Mouse (Mus musculus) WW6 (cell line): Measurements from ENCODE around the gene Tmem186.

Experiments
- DNase-seq: peaks from one replicate; pipeline ENCODE4 v3.0.0-alpha.2; 2013; ENCODE audit warnings: low read depth, low spot score

Tmem186 gene

GRCm38 (mm10) chr16:8667261-8667660 lies 29.7 kb upstream of the Tmem186 start:
- no peak for DNase-seq

GRCm38 (mm10) chr16:8666452-8666851 lies 28.9 kb upstream of the Tmem186 start:
- no peak for DNase-seq

GRCm38 (mm10) chr16:8665367-8665766 lies 27.9 kb upstream of the Tmem186 start:
- no peak for DNase-seq

GRCm38 (mm10) chr16:8663606-8664539 lies 26.4 kb upstream of the Tmem186 start:
- no peak for DNase-seq

- DNase-seq, result no peak
These were observed 25.5 kb upstream of the Tmem186 start for GRCm38 (mm10) chr16:8663022-8663421.

- no peak for DNase-seq
These were observed 21.3 kb upstream of the Tmem186 start for GRCm38 (mm10) chr16:8658764-8659163.

GRCm38 (mm10) chr16:8658349-8658748 lies 20.8 kb upstream of the Tmem186 start:
- DNase-seq, result no peak

- DNase-seq, result no peak
These were observed 18.7 kb upstream of the Tmem186 start for GRCm38 (mm10) chr16:8656256-8656655.

GRCm38 (mm10) chr16:8655599-8655998 lies 18.1 kb upstream of the Tmem186 start:
- DNase-seq, result no peak

GRCm38 (mm10) chr16:8655108-8655507 lies 17.6 kb upstream of the Tmem186 start:
- DNase-seq, result no peak

GRCm38 (mm10) chr16:8650007-8650406 lies 12.5 kb upstream of the Tmem186 start:
- no peak for DNase-seq

GRCm38 (mm10) chr16:8645546-8645945 lies 8.0 kb upstream of the Tmem186 start:
- no peak for DNase-seq

GRCm38 (mm10) chr16:8643855-8644254 lies 6.3 kb upstream of the Tmem186 start:
- no peak for DNase-seq

GRCm38 (mm10) chr16:8639466-8640191 lies 2.1 kb upstream of the Tmem186 start:
- DNase-seq, result no peak

- no peak for DNase-seq
These were observed 619 bp upstream of the Tmem186 start for GRCm38 (mm10) chr16:8638131-8638530.

- DNase-seq, result no peak
These were observed 670 bp downstream of the Tmem186 start for GRCm38 (mm10) chr16:8636867-8637216.

- DNase-seq, result no peak
These were observed 6.1 kb downstream of the Tmem186 start for GRCm38 (mm10) chr16:8631428-8631827.

GRCm38 (mm10) chr16:8630419-8630818 lies 7.1 kb downstream of the Tmem186 start:
- DNase-seq, result no peak

- DNase-seq, result no peak
These were observed 17.0 kb downstream of the Tmem186 start for GRCm38 (mm10) chr16:8620315-8621115.

GRCm38 (mm10) chr16:8619659-8620314 lies 17.7 kb downstream of the Tmem186 start:
- no peak for DNase-seq

GRCm38 (mm10) chr16:8613447-8613846 lies 24.1 kb downstream of the Tmem186 start:
- DNase-seq, result no peak
